Mouse (Mus musculus): ENCODE data around the gene Fkbp9.

Fkbp9 gene

GRCm38 (mm10) chr6:56831697-56832406 is at the start of gene Fkbp9:
Fkbp9 (plus strand) TSS chr6:56832059.
- in situ Hi-C loops (cut with MboI, MseI) = no loop called here

GRCm38 (mm10) chr6:56783561-56784272 is 48.1 kb upstream of the Fkbp9 start:
- in situ Hi-C loops (cut with MboI, MseI) = no loop called here

- in situ Hi-C loops (cut with MboI, MseI) = no loop called here
Measured at GRCm38 (mm10) chr6:56785068-56785467, 46.8 kb upstream of the Fkbp9 start.

- in situ Hi-C loops (cut with MboI, MseI) = no loop called here
Measured at GRCm38 (mm10) chr6:56787668-56788067, 44.2 kb upstream of the Fkbp9 start.

GRCm38 (mm10) chr6:56789336-56789735 is 42.5 kb upstream of the Fkbp9 start:
- in situ Hi-C loops (cut with MboI, MseI) = no loop called here

- in situ Hi-C loops (cut with MboI, MseI) = loop anchor here (5.0 kb wide), 1 partner anchor 132 kb away; no protein-coding TSS in a partner anchor
Measured at GRCm38 (mm10) chr6:56794834-56795233, 37.0 kb upstream of the Fkbp9 start.

GRCm38 (mm10) chr6:56796232-56796631 is 35.6 kb upstream of the Fkbp9 start:
- in situ Hi-C loops (cut with MboI, MseI) = loop anchor here (5.0 kb wide), 1 partner anchor 131 kb away; no protein-coding TSS in a partner anchor

GRCm38 (mm10) chr6:56796668-56797141 is 35.2 kb upstream of the Fkbp9 start:
- in situ Hi-C loops (cut with MboI, MseI) = loop anchor here (5.0 kb wide), 1 partner anchor 131 kb away; no protein-coding TSS in a partner anchor

GRCm38 (mm10) chr6:56797311-56798151 is 34.3 kb upstream of the Fkbp9 start, which contains the start of gene Kbtbd2:
Kbtbd2 (minus strand) TSS chr6:56797813.
- in situ Hi-C loops (cut with MboI, MseI) = loop anchor here (5.0 kb wide), 1 partner anchor 130 kb away; no protein-coding TSS in a partner anchor

GRCm38 (mm10) chr6:56798152-56798465 is 33.8 kb upstream of the Fkbp9 start:
- in situ Hi-C loops (cut with MboI, MseI) = loop anchor here (5.0 kb wide), 1 partner anchor 129 kb away; no protein-coding TSS in a partner anchor

- in situ Hi-C loops (cut with MboI, MseI) = loop anchor here (5.0 to 25.0 kb wide), 2 partner anchors 767 to 1057 kb away; partner anchors contain the start of gene Vmn1r21
Measured at GRCm38 (mm10) chr6:56805026-56805425, 26.8 kb upstream of the Fkbp9 start.

GRCm38 (mm10) chr6:56806195-56806594 is 25.7 kb upstream of the Fkbp9 start:
- in situ Hi-C loops (cut with MboI, MseI) = loop anchor here (5.0 to 25.0 kb wide), 2 partner anchors 766 to 1056 kb away; partner anchors contain the start of gene Vmn1r21

GRCm38 (mm10) chr6:56808656-56809055 is 23.2 kb upstream of the Fkbp9 start:
- in situ Hi-C loops (cut with MboI, MseI) = loop anchor here (5.0 to 25.0 kb wide), 2 partner anchors 764 to 1054 kb away; partner anchors contain the start of gene Vmn1r21

- in situ Hi-C loops (cut with MboI, MseI) = loop anchor here (25.0 kb wide), 1 partner anchor 1049 kb away; the partner anchor contains the start of gene Vmn1r21
Measured at GRCm38 (mm10) chr6:56813332-56813731, 18.5 kb upstream of the Fkbp9 start.

- in situ Hi-C loops (cut with MboI, MseI) = loop anchor here (25.0 kb wide), 1 partner anchor 1044 kb away; the partner anchor contains the start of gene Vmn1r21
Measured at GRCm38 (mm10) chr6:56818436-56819123, 13.3 kb upstream of the Fkbp9 start.

GRCm38 (mm10) chr6:56819124-56819487 is 12.8 kb upstream of the Fkbp9 start:
- in situ Hi-C loops (cut with MboI, MseI) = loop anchor here (25.0 kb wide), 1 partner anchor 1043 kb away; the partner anchor contains the start of gene Vmn1r21

GRCm38 (mm10) chr6:56825657-56826056 is 6.2 kb upstream of the Fkbp9 start:
- in situ Hi-C loops (cut with MboI, MseI) = no loop called here

GRCm38 (mm10) chr6:56832407-56832796 is 543 bp downstream of the Fkbp9 start:
- in situ Hi-C loops (cut with MboI, MseI) = no loop called here

GRCm38 (mm10) chr6:56832830-56833229 is 971 bp downstream of the Fkbp9 start:
- in situ Hi-C loops (cut with MboI, MseI) = no loop called here

- in situ Hi-C loops (cut with MboI, MseI) = no loop called here
Measured at GRCm38 (mm10) chr6:56834769-56835168, 2.9 kb downstream of the Fkbp9 start.

GRCm38 (mm10) chr6:56835532-56835931 is 3.7 kb downstream of the Fkbp9 start:
- in situ Hi-C loops (cut with MboI, MseI) = no loop called here

Measured in T-helper 2 cell (primary cell).